Mouse (Mus musculus) kidney, postnatal 4 days (tissue): ENCODE measurements around the gene Serpine1.
A peak's percentile ranks its signal among the peaks of the same experiment; 100 is the strongest.

Source experiments
- DNase-seq, 2 experiments: peaks; one replicate each; pipeline ENCODE4 v3.0.0; 2021; ENCODE audit warnings: mixed read lengths in 2 of 2

The Serpine1 gene

GRCm38 (mm10) chr5:137054299-137054698, 17.8 kb downstream of the Serpine1 start:
- DNase-seq = no peak

- DNase-seq = no peak
These were observed 20.1 kb downstream of the Serpine1 start for GRCm38 (mm10) chr5:137051914-137052505.

DNA sequence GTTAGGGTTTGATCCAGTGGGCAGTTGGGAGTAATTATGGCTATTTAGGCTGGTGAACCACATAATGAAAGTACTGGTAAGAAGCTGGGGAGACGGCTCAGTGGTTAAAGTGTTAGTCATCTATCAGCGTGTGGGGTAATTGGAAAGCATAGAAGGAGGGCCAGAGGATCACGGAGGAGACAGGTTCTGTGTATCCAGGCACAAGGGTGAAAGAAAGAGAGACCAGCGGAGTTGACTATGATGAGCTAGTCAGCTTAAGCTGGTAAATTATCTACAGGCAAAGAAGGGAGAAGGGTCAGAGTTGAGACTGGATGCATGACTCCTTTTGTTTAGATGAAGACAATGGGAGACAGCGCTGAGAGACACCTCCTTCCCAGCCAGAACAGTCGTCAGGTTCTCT, 20.9 kb downstream of the Serpine1 start:
- DNase-seq = no peak

GRCm38 (mm10) chr5:137046991-137047390, 25.1 kb downstream of the Serpine1 start:
- DNase-seq = no peak

GRCm38 (mm10) chr5:137046324-137046718, 25.7 kb downstream of the Serpine1 start:
- no peak for DNase-seq

- DNase-seq = peak; percentile 99
These were observed 26.4 kb downstream of the Serpine1 start, which contains the start of gene Ap1s1 for GRCm38 (mm10) chr5:137045402-137046323. Gene Ap1s1, minus strand, starts transcription at chr5:137046135.

GRCm38 (mm10) chr5:137043997-137044396, 28.1 kb downstream of the Serpine1 start:
- DNase-seq = no peak

GRCm38 (mm10) chr5:137041442-137041841, 30.6 kb downstream of the Serpine1 start:
- no peak for DNase-seq

DNA sequence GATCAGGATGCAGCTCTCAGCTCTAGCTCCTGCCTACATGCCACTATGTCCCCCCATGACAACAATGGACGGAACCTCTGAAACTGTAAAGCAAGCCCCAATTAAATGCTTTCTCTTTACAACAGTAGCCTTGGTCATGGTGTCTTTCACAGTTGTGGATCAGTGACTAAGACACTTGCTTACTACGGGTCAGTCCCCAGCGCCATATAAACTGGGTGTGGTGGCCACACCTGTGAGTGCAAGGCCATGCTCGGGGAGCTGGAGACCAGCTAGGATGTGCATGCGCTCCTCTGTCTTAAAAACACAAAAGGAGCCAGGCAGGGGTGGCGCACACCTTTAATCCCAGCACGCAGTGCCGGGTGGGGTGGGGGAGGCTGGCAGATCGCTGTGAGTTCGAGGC, 32.6 kb downstream of the Serpine1 start:
- DNase-seq = no peak

DNA sequence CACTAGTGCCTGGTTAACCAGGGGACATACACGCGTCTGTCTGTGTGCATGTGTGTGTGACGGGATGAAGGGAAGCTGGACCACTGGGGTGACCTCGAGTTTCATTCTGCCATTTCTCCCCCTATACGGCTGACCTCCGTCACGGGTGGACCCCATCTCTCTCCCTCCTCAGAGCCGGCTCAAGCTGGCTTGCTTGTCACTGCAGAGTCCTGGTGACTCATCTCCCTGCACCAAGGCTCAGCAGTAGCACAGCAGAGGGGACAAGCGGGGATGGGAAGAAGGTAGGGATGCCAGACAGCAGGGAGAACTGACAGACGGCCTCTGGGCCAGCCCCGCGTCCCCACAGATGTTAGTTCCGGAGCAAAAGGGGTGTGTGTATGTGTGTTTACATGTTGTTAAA, 35.9 kb downstream of the Serpine1 start:
- DNase-seq = no peak

- peak; percentile 96 to 97 for DNase-seq
These were observed 39.4 kb downstream of the Serpine1 start for GRCm38 (mm10) chr5:137032641-137033074.

DNA sequence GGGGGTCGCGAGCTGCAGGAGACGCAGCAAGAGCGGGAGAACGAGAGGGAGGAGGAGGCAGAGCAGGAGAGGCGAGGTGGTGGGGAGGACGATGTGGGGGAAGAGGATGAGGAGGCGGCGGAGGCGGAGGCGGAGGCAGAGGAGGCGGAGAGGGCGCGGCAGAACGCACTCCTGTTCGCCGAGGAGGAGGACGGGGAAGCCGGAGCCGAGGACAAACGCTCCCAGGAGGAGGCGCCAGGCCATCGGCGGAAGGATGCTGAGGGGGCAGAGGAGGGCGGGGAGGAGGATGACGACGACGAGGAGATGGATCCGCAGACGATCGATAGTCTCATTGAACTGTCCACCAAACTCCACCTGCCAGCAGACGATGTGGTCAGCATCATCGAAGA, 40.0 kb downstream of the Serpine1 start:
- DNase-seq = peak in 1 of 2 experiments; percentile 25

DNA sequence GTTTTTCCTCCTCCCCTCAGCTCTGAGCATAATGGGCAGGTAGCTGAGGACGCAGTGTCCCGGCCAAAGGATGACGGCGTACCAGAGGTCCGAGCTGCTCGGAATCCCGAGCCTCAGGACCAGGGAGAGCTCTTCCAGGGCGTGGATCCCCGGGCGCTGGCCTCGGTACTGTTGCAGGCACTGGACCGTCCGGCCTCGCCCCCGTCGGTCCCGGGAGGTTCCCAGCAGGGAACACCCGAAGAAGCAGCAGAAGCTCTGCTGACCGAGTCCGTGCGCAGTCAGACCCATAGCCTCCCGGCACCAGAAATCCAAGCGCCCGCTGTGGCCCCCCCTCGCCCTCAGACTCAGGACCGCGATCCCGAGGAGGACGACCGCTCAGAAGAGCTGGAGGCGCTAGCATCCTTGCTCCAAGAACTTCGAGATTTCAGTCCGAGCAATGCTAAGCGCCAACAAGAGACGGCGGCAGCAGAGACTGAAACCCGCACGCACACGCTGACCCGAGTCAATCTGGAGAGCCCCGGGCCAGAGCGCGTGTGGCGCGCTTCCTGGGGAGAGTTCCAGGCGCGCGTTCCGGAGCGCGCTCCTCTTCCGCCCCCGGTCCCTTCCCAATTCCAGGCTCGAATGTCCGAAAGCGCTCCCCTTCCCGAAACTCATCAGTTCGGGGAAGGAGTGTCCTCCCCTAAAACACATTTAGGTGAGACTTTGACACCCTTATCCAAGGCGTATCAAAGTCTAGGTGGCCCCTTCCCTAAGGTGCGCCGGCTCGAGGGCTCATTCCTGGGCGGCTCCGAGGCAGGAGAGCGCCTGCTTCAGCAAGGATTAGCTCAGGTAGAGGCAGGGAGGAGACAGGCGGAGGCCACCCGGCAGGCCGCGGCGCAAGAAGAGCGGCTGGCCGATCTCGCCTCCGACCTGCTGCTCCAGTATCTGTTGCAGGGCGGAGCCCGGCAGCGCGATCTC, 40.7 kb downstream of the Serpine1 start:
- DNase-seq = peak; percentile 72 to 80

GRCm38 (mm10) chr5:137030416-137030810, 41.7 kb downstream of the Serpine1 start:
- DNase-seq = no peak

- peak; percentile 99 for DNase-seq
These were observed 42.2 kb downstream of the Serpine1 start for GRCm38 (mm10) chr5:137029643-137030415.

DNA sequence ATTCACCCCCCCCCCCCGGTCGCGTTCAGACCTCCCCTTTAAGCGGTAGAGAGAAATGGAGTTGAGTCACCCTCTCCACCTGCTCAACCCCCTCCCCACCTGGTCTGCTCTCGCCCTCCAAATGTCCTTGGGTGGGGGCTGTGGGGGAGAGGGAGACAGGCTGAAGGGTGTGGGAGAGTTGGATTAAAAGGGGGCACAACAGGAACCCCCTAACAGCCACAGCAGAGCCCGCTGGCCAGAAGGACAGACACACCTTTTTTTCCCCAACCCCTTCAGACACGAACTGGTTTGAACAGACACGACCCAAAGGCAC, 42.8 kb downstream of the Serpine1 start:
- DNase-seq = no peak

DNA sequence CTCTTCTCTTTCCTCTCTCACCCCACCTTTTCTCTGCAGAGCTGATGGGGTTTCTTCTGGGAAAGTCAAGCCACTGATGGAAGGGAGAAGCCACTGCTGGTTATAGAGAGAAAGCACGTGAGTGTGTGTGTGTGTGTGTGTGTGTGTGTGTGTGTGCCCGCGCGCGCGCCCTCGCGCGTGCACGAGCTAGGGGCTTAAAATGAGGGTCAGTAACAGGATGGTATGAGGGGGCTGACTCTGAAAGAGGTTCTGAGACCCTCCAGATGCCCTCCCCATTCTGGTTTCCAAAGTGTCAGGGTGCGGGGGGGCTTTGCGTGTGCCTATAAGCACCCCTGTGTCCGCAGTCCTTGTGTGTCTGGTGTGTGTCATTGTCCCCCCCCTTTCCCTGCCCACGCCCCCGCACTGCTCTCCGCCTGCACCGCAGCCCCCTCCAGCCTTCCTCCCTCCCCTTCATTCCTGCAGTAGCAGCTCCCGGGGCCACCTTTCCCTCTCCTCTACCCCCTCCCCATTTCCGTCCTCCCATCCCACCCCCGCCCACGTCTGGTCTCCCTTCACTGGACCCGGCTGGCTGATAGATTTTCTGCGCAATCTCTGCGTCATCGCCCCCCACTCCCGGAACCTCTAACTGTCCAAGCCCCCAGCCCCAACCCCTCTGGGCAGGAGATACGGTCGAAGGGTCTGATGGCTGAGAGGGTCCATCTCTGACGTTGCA, 43.4 kb downstream of the Serpine1 start:
- DNase-seq = no peak

DNA sequence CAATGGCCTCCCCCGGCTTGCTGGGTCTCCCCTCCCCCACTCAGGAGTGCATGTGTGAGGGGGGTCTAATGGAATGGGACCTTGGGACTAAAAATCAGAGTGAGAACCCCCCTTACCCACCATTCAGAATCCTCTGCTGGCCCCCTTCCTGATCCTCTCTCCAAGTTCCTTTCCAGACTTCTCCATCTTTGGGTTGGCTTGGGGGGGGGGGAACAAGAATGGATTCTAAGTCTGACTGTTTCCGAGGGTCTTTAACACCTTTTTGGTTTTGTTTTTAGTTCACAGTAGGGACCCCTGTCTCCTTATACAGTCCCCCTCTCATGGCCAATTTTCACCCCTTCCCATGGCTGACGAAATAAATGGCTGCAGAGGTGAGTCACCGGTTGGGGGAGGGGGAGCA, 46.0 kb downstream of the Serpine1 start, which contains the start of gene Vgf:
Gene Vgf, plus strand, starts transcription at position 301 of the 400 bp plus-strand sequence.
- no peak for DNase-seq

DNA sequence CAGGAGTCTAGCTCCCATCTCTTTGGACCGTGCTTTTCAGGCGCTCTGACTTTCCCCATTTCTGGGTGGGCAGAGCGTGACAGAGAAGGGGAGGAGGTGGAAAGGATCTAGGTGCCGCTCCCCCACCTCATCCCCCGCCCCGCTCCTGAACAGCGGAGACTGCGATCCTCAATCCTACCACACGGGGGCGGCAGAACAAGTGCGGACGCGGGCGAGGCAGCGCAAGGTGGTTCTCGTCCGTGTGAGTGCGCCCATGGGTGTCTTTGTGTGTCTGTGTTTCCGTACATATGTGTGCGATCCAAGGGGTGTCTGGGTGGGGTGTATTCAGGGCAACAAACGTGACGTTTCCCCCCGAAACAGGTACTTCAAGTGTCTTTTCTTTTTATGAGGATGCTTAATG, 46.9 kb downstream of the Serpine1 start:
- peak; percentile 90 to 92 for DNase-seq

- DNase-seq = no peak
These were observed 47.8 kb downstream of the Serpine1 start for GRCm38 (mm10) chr5:137024318-137024717.

DNA sequence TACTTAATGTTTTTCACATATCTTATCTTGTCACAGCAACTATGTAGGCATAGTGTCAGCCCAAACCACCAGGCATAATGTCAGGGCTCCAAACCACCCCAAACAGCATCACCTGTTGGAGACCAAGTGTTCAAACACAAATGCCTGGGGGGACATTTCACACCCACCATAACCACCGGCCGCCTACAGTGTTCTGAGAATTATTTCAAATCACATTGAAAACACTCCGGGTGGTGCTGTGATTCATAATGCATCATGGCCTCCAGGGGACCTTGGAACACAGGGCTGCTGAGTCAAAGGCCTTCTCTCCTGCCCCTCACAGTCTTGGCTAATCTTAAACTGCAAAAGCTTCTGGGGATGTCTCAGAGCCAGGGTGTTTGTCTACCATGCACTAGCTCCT, 56.2 kb downstream of the Serpine1 start:
- DNase-seq = no peak
